Mouse (Mus musculus): ENCODE measurements around the gene Klhdc1. TPM values are rescaled to one million over a fixed set of nuclear protein-coding genes. Genes with fewer than 3 reads are reported as not detected.
A peak's percentile ranks its signal among the peaks of the same experiment; 100 is the strongest.

The Klhdc1 gene
- polyA plus RNA-seq, 1 experiment from 2014 or later, result 19.3 TPM

GRCm38 (mm10) chr12:69297411-69298150, 56.6 kb downstream of the Klhdc1 start:
- H3K9me3 ChIP-seq (replicated peaks; ENCODE audit: control insufficient read depth, low read length, poor library complexity, severe bottlenecking), result no peaks in the 10 kb centered on the region
- H3K27ac ChIP-seq (ENCODE audit: low read length), result peak overlapping the region; percentile 96
- 20% methylated on average over 20 of the region's 20 CpGs for WGBS
- H3K4me3 ChIP-seq (ENCODE audit: low read depth, low read length), result peak overlapping the region; percentile 99
- no peaks in the 10 kb centered on the region for H3K27me3 ChIP-seq (ENCODE audit: control insufficient read depth, insufficient read depth, low read depth, low read length)
- peak overlapping the region; percentile 86 for H3K4me2 ChIP-seq (ENCODE audit: low read length)
- peak overlapping the region; percentile 99 for H3K9ac ChIP-seq (ENCODE audit: low read depth, low read length)
- peaks cover 16% of the 10 kb centered on the region for H3K36me3 ChIP-seq (ENCODE audit: control insufficient read depth, insufficient read depth, low read length)
- ATAC-seq, result peak; percentile 22; the same call in 1 of the 2 replicates
- peaks cover 21% of the 10 kb centered on the region for H3K4me1 ChIP-seq (ENCODE audit: control insufficient read depth, insufficient read depth, low read length)

GRCm38 (mm10) chr12:69298281-69298680, 57.3 kb downstream of the Klhdc1 start:
- Histone ChIP-seq H3K9me3 (replicated peaks; ENCODE audit: control insufficient read depth, low read length, poor library complexity, severe bottlenecking) (no peaks in the 10 kb centered on the region), H3K4me1 (ENCODE audit: control insufficient read depth, insufficient read depth, low read length) (peaks cover 21% of the 10 kb centered on the region), H3K4me3 (ENCODE audit: low read depth, low read length) (peak overlapping the region; percentile 99), H3K27ac (ENCODE audit: low read length) (no peak overlapping the region), H3K4me2 (ENCODE audit: low read length) (peak overlapping the region; percentile 86), H3K9ac (ENCODE audit: low read depth, low read length) (no peak overlapping the region), H3K27me3 (ENCODE audit: control insufficient read depth, insufficient read depth, low read depth, low read length) (no peaks in the 10 kb centered on the region), H3K36me3 (ENCODE audit: control insufficient read depth, insufficient read depth, low read length) (peaks cover 21% of the 10 kb centered on the region)
- no peak for ATAC-seq
- WGBS, result 89% methylated on average over 4 of the region's 4 CpGs

GRCm38 (mm10) chr12:69299231-69299630, 58.3 kb downstream of the Klhdc1 start:
- H3K27ac ChIP-seq (ENCODE audit: low read length), result no peak overlapping the region
- H3K9me3 ChIP-seq (replicated peaks; ENCODE audit: control insufficient read depth, low read length, poor library complexity, severe bottlenecking), result no peaks in the 10 kb centered on the region
- no peak overlapping the region for H3K4me3 ChIP-seq (ENCODE audit: low read depth, low read length)
- no peaks in the 10 kb centered on the region for H3K27me3 ChIP-seq (ENCODE audit: control insufficient read depth, insufficient read depth, low read depth, low read length)
- no peak for ATAC-seq
- WGBS, result 68% methylated on average over 12 of the region's 12 CpGs
- peaks cover 24% of the 10 kb centered on the region for H3K36me3 ChIP-seq (ENCODE audit: control insufficient read depth, insufficient read depth, low read length)
- H3K9ac ChIP-seq (ENCODE audit: low read depth, low read length), result 0 out of 2 replicates have a peak overlapping the region, but pooled peaks have one; percentile 4
- peak overlapping the region; percentile 23 for H3K4me2 ChIP-seq (ENCODE audit: low read length)
- peaks cover 21% of the 10 kb centered on the region for H3K4me1 ChIP-seq (ENCODE audit: control insufficient read depth, insufficient read depth, low read length)

GRCm38 (mm10) chr12:69299831-69300230, 58.9 kb downstream of the Klhdc1 start:
- Histone ChIP-seq H3K4me2 (ENCODE audit: low read length) (no peak overlapping the region), H3K27ac (ENCODE audit: low read length) (no peak overlapping the region), H3K36me3 (ENCODE audit: control insufficient read depth, insufficient read depth, low read length) (peaks cover 24% of the 10 kb centered on the region), H3K4me3 (ENCODE audit: low read depth, low read length) (no peak overlapping the region), H3K9me3 (replicated peaks; ENCODE audit: control insufficient read depth, low read length, poor library complexity, severe bottlenecking) (no peaks in the 10 kb centered on the region), H3K4me1 (ENCODE audit: control insufficient read depth, insufficient read depth, low read length) (peaks cover 21% of the 10 kb centered on the region), H3K9ac (ENCODE audit: low read depth, low read length) (no peak overlapping the region), H3K27me3 (ENCODE audit: control insufficient read depth, insufficient read depth, low read depth, low read length) (no peaks in the 10 kb centered on the region)
- ATAC-seq, result no peak
- WGBS, result 92% methylated on average over 3 of the region's 3 CpGs

GRCm38 (mm10) chr12:69300391-69300790, 59.4 kb downstream of the Klhdc1 start:
- Histone ChIP-seq H3K4me2 (ENCODE audit: low read length) (no peak overlapping the region), H3K9me3 (replicated peaks; ENCODE audit: control insufficient read depth, low read length, poor library complexity, severe bottlenecking) (no peaks in the 10 kb centered on the region), H3K4me3 (ENCODE audit: low read depth, low read length) (no peak overlapping the region), H3K9ac (ENCODE audit: low read depth, low read length) (no peak overlapping the region), H3K27me3 (ENCODE audit: control insufficient read depth, insufficient read depth, low read depth, low read length) (no peaks in the 10 kb centered on the region), H3K27ac (ENCODE audit: low read length) (no peak overlapping the region), H3K4me1 (ENCODE audit: control insufficient read depth, insufficient read depth, low read length) (peaks cover 21% of the 10 kb centered on the region), H3K36me3 (ENCODE audit: control insufficient read depth, insufficient read depth, low read length) (peaks cover 27% of the 10 kb centered on the region)
- ATAC-seq, result no peak
- WGBS, result 88% methylated on average over 2 of the region's 2 CpGs

- Histone ChIP-seq H3K27me3 (ENCODE audit: control insufficient read depth, insufficient read depth, low read depth, low read length) (no peaks in the 10 kb centered on the region), H3K4me3 (ENCODE audit: low read depth, low read length) (no peak overlapping the region), H3K4me1 (ENCODE audit: control insufficient read depth, insufficient read depth, low read length) (peaks cover 17% of the 10 kb centered on the region), H3K9ac (ENCODE audit: low read depth, low read length) (no peak overlapping the region), H3K36me3 (ENCODE audit: control insufficient read depth, insufficient read depth, low read length) (peaks cover 38% of the 10 kb centered on the region), H3K4me2 (ENCODE audit: low read length) (no peak overlapping the region), H3K9me3 (replicated peaks; ENCODE audit: control insufficient read depth, low read length, poor library complexity, severe bottlenecking) (no peaks in the 10 kb centered on the region), H3K27ac (ENCODE audit: low read length) (no peak overlapping the region)
- 96% methylated on average over 12 of the region's 12 CpGs for WGBS
- no peak for ATAC-seq
Observed at GRCm38 (mm10) chr12:69302171-69302570, 61.2 kb downstream of the Klhdc1 start.

- Histone ChIP-seq H3K27ac (ENCODE audit: low read length) (no peak overlapping the region), H3K9ac (ENCODE audit: low read depth, low read length) (no peak overlapping the region), H3K4me3 (ENCODE audit: low read depth, low read length) (no peak overlapping the region), H3K36me3 (ENCODE audit: control insufficient read depth, insufficient read depth, low read length) (peaks cover 55% of the 10 kb centered on the region), H3K9me3 (replicated peaks; ENCODE audit: control insufficient read depth, low read length, poor library complexity, severe bottlenecking) (no peaks in the 10 kb centered on the region), H3K4me2 (ENCODE audit: low read length) (no peak overlapping the region), H3K27me3 (ENCODE audit: control insufficient read depth, insufficient read depth, low read depth, low read length) (no peaks in the 10 kb centered on the region), H3K4me1 (ENCODE audit: control insufficient read depth, insufficient read depth, low read length) (peaks cover 5% of the 10 kb centered on the region)
- 96% methylated on average over 2 of the region's 2 CpGs for WGBS
- ATAC-seq, result no peak
Observed at GRCm38 (mm10) chr12:69304051-69304450, 63.1 kb downstream of the Klhdc1 start.

GRCm38 (mm10) chr12:69306333-69306732, 65.4 kb downstream of the Klhdc1 start:
- Histone ChIP-seq H3K4me3 (ENCODE audit: low read depth, low read length) (no peak overlapping the region), H3K36me3 (ENCODE audit: control insufficient read depth, insufficient read depth, low read length) (peaks cover 68% of the 10 kb centered on the region), H3K9ac (ENCODE audit: low read depth, low read length) (no peak overlapping the region), H3K4me2 (ENCODE audit: low read length) (no peak overlapping the region), H3K4me1 (ENCODE audit: control insufficient read depth, insufficient read depth, low read length) (no peaks in the 10 kb centered on the region), H3K27me3 (ENCODE audit: control insufficient read depth, insufficient read depth, low read depth, low read length) (no peaks in the 10 kb centered on the region), H3K9me3 (replicated peaks; ENCODE audit: control insufficient read depth, low read length, poor library complexity, severe bottlenecking) (no peaks in the 10 kb centered on the region), H3K27ac (ENCODE audit: low read length) (no peak overlapping the region)
- no peak for ATAC-seq
- 95% methylated on average over 7 of the region's 7 CpGs for WGBS

- no peak overlapping the region for H3K27ac ChIP-seq (ENCODE audit: low read length)
- H3K27me3 ChIP-seq (ENCODE audit: control insufficient read depth, insufficient read depth, low read depth, low read length), result no peaks in the 10 kb centered on the region
- 95% methylated on average over 4 of the region's 4 CpGs for WGBS
- no peaks in the 10 kb centered on the region for H3K4me1 ChIP-seq (ENCODE audit: control insufficient read depth, insufficient read depth, low read length)
- no peak for ATAC-seq
- no peak overlapping the region for H3K4me2 ChIP-seq (ENCODE audit: low read length)
- no peak overlapping the region for H3K4me3 ChIP-seq (ENCODE audit: low read depth, low read length)
- no peaks in the 10 kb centered on the region for H3K9me3 ChIP-seq (replicated peaks; ENCODE audit: control insufficient read depth, low read length, poor library complexity, severe bottlenecking)
- H3K9ac ChIP-seq (ENCODE audit: low read depth, low read length), result no peak overlapping the region
- H3K36me3 ChIP-seq (ENCODE audit: control insufficient read depth, insufficient read depth, low read length), result peaks cover 60% of the 10 kb centered on the region
Observed at GRCm38 (mm10) chr12:69309659-69310058, 68.7 kb downstream of the Klhdc1 start.

All from midbrain, embryonic 16.5 days (tissue).